ENCODE assay signal across 20 mouse cellular contexts in genomic region chr12:106308291-106308955, GRCm38 (mm10).
A peak's percentile ranks its signal among the peaks of the same experiment; 100 is the strongest.
DNase-seq lines count a peak whose midpoint lies in the region; ATAC-seq lines count a peak whose summit lies in the region.
"Had no signal": no experiment of that assay in that cellular context is flagged by ENCODE, and none has a peak within 500 bp of the region (broad histone marks: within the 10 kb centered on the region; RNA-seq: fewer than 3 reads in every experiment).

No protein-coding gene starts in this region.

- H3K27me3 ChIP-seq in midbrain, embryonic 11.5 days (ENCODE audit: control insufficient read depth, insufficient read depth, low read length) = no peaks in the 10 kb centered on the region
- peaks cover 11% of the 10 kb centered on the region for H3K27me3 ChIP-seq in midbrain, embryonic 14.5 days (ENCODE audit: control insufficient read depth, insufficient read depth, low read length)
- peaks cover 21% of the 10 kb centered on the region for H3K27me3 ChIP-seq in heart, embryonic 10.5 days (ENCODE audit: insufficient read depth, poor library complexity, severe bottlenecking)

- H3K4me3 ChIP-seq in midbrain, embryonic 11.5 days (ENCODE audit: low read depth, low read length) = no peak overlapping the region
- no peak overlapping the region for H3K4me3 ChIP-seq in midbrain, embryonic 14.5 days (replicated peaks; ENCODE audit: low read depth, low read length)
- no peak overlapping the region for H3K4me3 ChIP-seq in heart, embryonic 10.5 days
- H3K4me3 ChIP-seq: embryonic facial prominence, embryonic 13.5 days; forebrain, embryonic 12.5 days had no signal

- H3K36me3 ChIP-seq in midbrain, embryonic 11.5 days (ENCODE audit: control insufficient read depth, insufficient read depth, low read length) = no peaks in the 10 kb centered on the region
- H3K36me3 ChIP-seq in midbrain, embryonic 14.5 days (ENCODE audit: control insufficient read depth, insufficient read depth, low read length) = no peaks in the 10 kb centered on the region
- no peaks in the 10 kb centered on the region for H3K36me3 ChIP-seq in heart, embryonic 10.5 days
- H3K36me3 ChIP-seq: embryonic facial prominence, embryonic 13.5 days; forebrain, embryonic 12.5 days; G1E had no signal

- ATAC-seq in midbrain, embryonic 11.5 days (ENCODE audit: low FRiP score) = no peak
- ATAC-seq in midbrain, embryonic 14.5 days (ENCODE audit: low FRiP score, low TSS enrichment) = no peak
- ATAC-seq: forebrain, embryonic 16.5 days; hindbrain, embryonic 16.5 days had no signal

- H3K4me1 ChIP-seq in midbrain, embryonic 11.5 days (ENCODE audit: control insufficient read depth, insufficient read depth, low read length) = peaks cover 21% of the 10 kb centered on the region
- peaks cover 14% of the 10 kb centered on the region for H3K4me1 ChIP-seq in midbrain, embryonic 14.5 days (ENCODE audit: control insufficient read depth, insufficient read depth, low read length)
- no peaks in the 10 kb centered on the region; the same call in none of the 2 replicates for H3K4me1 ChIP-seq in heart, embryonic 10.5 days

- WGBS in midbrain, embryonic 11.5 days = 81% methylated on average over 12 of the region's 12 CpGs
- WGBS in midbrain, embryonic 14.5 days = 79% methylated on average over 12 of the region's 12 CpGs
- WGBS in heart, embryonic 10.5 days = 69% methylated on average over 12 of the region's 12 CpGs

- H3K9ac ChIP-seq in midbrain, embryonic 11.5 days (ENCODE audit: low read length) = no peak overlapping the region
- H3K9ac ChIP-seq in midbrain, embryonic 14.5 days (replicated peaks; ENCODE audit: low read length) = no peak overlapping the region
- H3K9ac ChIP-seq: embryonic facial prominence, embryonic 13.5 days; forebrain, embryonic 12.5 days had no signal

- intact Hi-C loops in left cerebral cortex, postnatal 14 days (cut with DNase I) = loop anchor here (10.0 kb wide), 2 partner anchors 66 to 1696 kb away; partner anchors contain the start of gene Bcl11b

- H3K27ac ChIP-seq in midbrain, embryonic 11.5 days (ENCODE audit: low read depth, low read length) = no peak overlapping the region
- H3K27ac ChIP-seq in midbrain, embryonic 14.5 days (replicated peaks; ENCODE audit: low read depth, low read length) = no peak overlapping the region
- H3K27ac ChIP-seq in heart, embryonic 10.5 days = no peak overlapping the region
- H3K27ac ChIP-seq: embryonic facial prominence, embryonic 13.5 days; forebrain, embryonic 12.5 days had no signal

- no peaks in the 10 kb centered on the region for H3K9me3 ChIP-seq in midbrain, embryonic 11.5 days (ENCODE audit: control insufficient read depth, low read length)
- no peaks in the 10 kb centered on the region for H3K9me3 ChIP-seq in midbrain, embryonic 14.5 days (ENCODE audit: control insufficient read depth, low read length)
- H3K9me3 ChIP-seq in heart, embryonic 10.5 days = no peaks in the 10 kb centered on the region
- H3K9me3 ChIP-seq: embryonic facial prominence, embryonic 13.5 days; forebrain, embryonic 12.5 days had no signal

- DNase-seq in midbrain, embryonic 11.5 days (ENCODE audit: low spot score, missing footprints) = peak; percentile 80
- DNase-seq in midbrain, embryonic 14.5 days = no peak
- peak; percentile 30 for DNase-seq in CD4-positive helper T cell, adult 2 months (ENCODE audit: low read depth, low spot score)
- DNase-seq in induced T-regulatory cell, adult 2 months (ENCODE audit: low read depth) = peak; percentile 56
- peak; percentile 59 for DNase-seq in thymus, postnatal 25 days
- no peak for DNase-seq in left cerebral cortex, postnatal 14 days (ENCODE audit: low spot score in 2 of 2)
- DNase-seq in heart, embryonic 10.5 days (ENCODE audit: low spot score) = no peak
- DNase-seq: adrenal gland, postnatal 14 days; cerebellum, adult 18-20 months; cerebellum, adult 9-11 months; cerebellum, postnatal 36 days; gastrocnemius, postnatal 10 days; heart, adult 18-20 months; heart, postnatal 36 days had no signal

- H3K4me2 ChIP-seq in midbrain, embryonic 11.5 days = no peak overlapping the region
- no peak overlapping the region for H3K4me2 ChIP-seq in midbrain, embryonic 14.5 days (ENCODE audit: low read length)
- H3K4me2 ChIP-seq: embryonic facial prominence, embryonic 13.5 days; forebrain, embryonic 12.5 days; heart, embryonic 11.5 days had no signal

Comparison
In these comparisons a context has a peak if more than half of its experiments do, and no peak if none do; other contexts are left out.
1. DNase-seq: peak in midbrain, embryonic 11.5 days (single experiment), CD4-positive helper T cell, adult 2 months (single experiment), induced T-regulatory cell, adult 2 months (single experiment) and thymus, postnatal 25 days (single experiment); none in midbrain, embryonic 14.5 days (single experiment), left cerebral cortex, postnatal 14 days (0 of 2) and heart, embryonic 10.5 days (single experiment).